Mouse (Mus musculus) heart, embryonic 14.5 days (tissue): ENCODE measurements around the gene Magi3. TPM values are rescaled to one million over a fixed set of nuclear protein-coding genes. Genes with fewer than 3 reads are reported as not detected.

ENCODE experiments used
- ATAC-seq: fragments of 200-750 bp; cut with Nextera tagmentation; 2 replicates; pipeline ENCODE4 v1.8.0; 2017; ENCODE audit warnings: low read depth, moderate TSS enrichment; ENCODE audit not compliant: insufficient number of reproducible peaks, insufficient read depth, low FRiP score
- H3K27ac ChIP-seq, 2 experiments: fragments of 200-500 bp in 1 of 2; fragments of 300-500 bp in 1 of 2; sonication (generic) in 1 of 2; replicated peaks in 1 of 2; 2 replicates each; pipeline ENCODE4 v1.5.1; 2012 to 2014; ENCODE audit warnings: low read depth in 2 of 2, low read length in 2 of 2, control low read depth in 1 of 2, mild to moderate bottlenecking in 1 of 2, mixed read lengths in 1 of 2; ENCODE audit not compliant: control insufficient read depth in 1 of 2, insufficient read depth in 1 of 2
- H3K27me3 ChIP-seq: fragments of 300-500 bp; sonication (generic); 2 replicates; pipeline ENCODE4 v1.6.1; 2014; ENCODE audit warnings: mild to moderate bottlenecking, low read length, control low read depth; ENCODE audit not compliant: control insufficient read depth, insufficient read depth
- H3K36me3 ChIP-seq: fragments of 300-500 bp; sonication (generic); 2 replicates; pipeline ENCODE4 v1.6.1; 2014; ENCODE audit warnings: mild to moderate bottlenecking, control low read depth, low read length, mixed read lengths; ENCODE audit not compliant: control insufficient read depth, insufficient read depth
- H3K4me1 ChIP-seq, 2 experiments: fragments of 200-500 bp in 1 of 2; fragments of 300-500 bp in 1 of 2; sonication (generic) in 1 of 2; 2 replicates each; pipeline ENCODE4 v1.6.1; 2012 to 2014; ENCODE audit warnings: low read length in 2 of 2, control low read depth in 1 of 2, mixed read lengths in 1 of 2; ENCODE audit not compliant: control insufficient read depth in 2 of 2, insufficient read depth in 2 of 2
- H3K4me2 ChIP-seq: fragments of 300-500 bp; sonication (generic); 2 replicates; pipeline ENCODE4 v1.6.1; 2014; ENCODE audit warnings: mild to moderate bottlenecking, low read length
- H3K4me3 ChIP-seq, 2 experiments: fragments of 200-500 bp in 1 of 2; fragments of 300-500 bp in 1 of 2; sonication (generic) in 1 of 2; 2 replicates each; pipeline ENCODE4 v1.5.1; 2012 to 2014; ENCODE audit warnings: low read length in 2 of 2, mild to moderate bottlenecking in 2 of 2, control low read depth in 1 of 2, low read depth in 1 of 2, moderate library complexity in 1 of 2; ENCODE audit not compliant: control insufficient read depth in 1 of 2, insufficient read depth in 1 of 2
- H3K9ac ChIP-seq: fragments of 300-500 bp; sonication (generic); 2 replicates; pipeline ENCODE4 v1.6.1; 2014; ENCODE audit warnings: mild to moderate bottlenecking, low read length
- H3K9me3 ChIP-seq: fragments of 300-500 bp; sonication (generic); 2 replicates; pipeline ENCODE4 v1.6.1; 2016; ENCODE audit warnings: low read length, control low read depth; ENCODE audit not compliant: control insufficient read depth
- WGBS: fragments of 180-500 bp; shearing (Covaris S2); extraction: QIAGEN DNeasy Blood & Tissue Kit; methylation state at CpG from one replicate; pipeline ENCODE4 v1.1.7; 2014; 5-methylcytosine and 5-hydroxymethylcytosine counted together
- polyA plus RNA-seq: library from polyadenylated mRNA; unstranded; fragments of >200 nt; fragmentation: Nextera tagmentation; extraction: Ambion mirVana; gene quantifications from 2 replicates; pipeline ENCODE4 v1.2.1, GENCODE M21; 2014

The Magi3 gene
- polyA plus RNA-seq, 1 experiment from 2014 or later, result 13.1 TPM

GRCm38 (mm10) chr3:104189234-104189633 lies 30.9 kb downstream of the Magi3 start:
- H3K36me3 ChIP-seq, result no peaks in the 10 kb centered on the region
- no peak overlapping the region for H3K4me3 ChIP-seq
- no peaks in the 10 kb centered on the region for H3K9me3 ChIP-seq
- no peak overlapping the region for H3K9ac ChIP-seq
- WGBS, result 91% methylated on average over 1 of the region's 1 CpGs
- no peak overlapping the region for H3K4me2 ChIP-seq
- H3K4me1 ChIP-seq, result no peaks in the 10 kb centered on the region
- no peak overlapping the region for H3K27ac ChIP-seq
- ATAC-seq, result no peak
- H3K27me3 ChIP-seq, result no peaks in the 10 kb centered on the region

- Histone ChIP-seq H3K4me2 (no peak overlapping the region), H3K27me3 (no peaks in the 10 kb centered on the region), H3K27ac (no peak overlapping the region), H3K4me3 (no peak overlapping the region), H3K36me3 (no peaks in the 10 kb centered on the region), H3K9me3 (no peaks in the 10 kb centered on the region), H3K4me1 (no peaks in the 10 kb centered on the region), H3K9ac (no peak overlapping the region)
- 72% methylated on average over 2 of the region's 2 CpGs for WGBS
- no peak for ATAC-seq
Measured at GRCm38 (mm10) chr3:104184270-104184669, 35.9 kb downstream of the Magi3 start.

GRCm38 (mm10) chr3:104183656-104184055 lies 36.5 kb downstream of the Magi3 start:
- no peak overlapping the region for H3K4me3 ChIP-seq
- no peaks in the 10 kb centered on the region for H3K27me3 ChIP-seq
- H3K36me3 ChIP-seq, result peaks cover 3% of the 10 kb centered on the region
- 71% methylated on average over 2 of the region's 2 CpGs for WGBS
- no peak overlapping the region for H3K9ac ChIP-seq
- no peak overlapping the region for H3K4me2 ChIP-seq
- H3K4me1 ChIP-seq, result no peaks in the 10 kb centered on the region
- no peak for ATAC-seq
- no peaks in the 10 kb centered on the region for H3K9me3 ChIP-seq
- no peak overlapping the region for H3K27ac ChIP-seq

- no peak for ATAC-seq
- H3K9ac ChIP-seq, result no peak overlapping the region
- no peaks in the 10 kb centered on the region for H3K27me3 ChIP-seq
- H3K4me1 ChIP-seq, result no peaks in the 10 kb centered on the region
- no peak overlapping the region for H3K4me2 ChIP-seq
- no peaks in the 10 kb centered on the region for H3K9me3 ChIP-seq
- H3K27ac ChIP-seq, result no peak overlapping the region
- peaks cover 7% of the 10 kb centered on the region for H3K36me3 ChIP-seq
- H3K4me3 ChIP-seq, result no peak overlapping the region
Measured at GRCm38 (mm10) chr3:104182711-104183110, 37.5 kb downstream of the Magi3 start.

- Histone ChIP-seq H3K4me1 (0 out of 4 replicates have a peak, but pooled peaks cover 0 to 3% of the 10 kb centered on the region in 2 experiments), H3K9me3 (no peaks in the 10 kb centered on the region), H3K9ac (no peak overlapping the region), H3K27me3 (no peaks in the 10 kb centered on the region), H3K4me2 (no peak overlapping the region), H3K4me3 (no peak overlapping the region), H3K27ac (no peak overlapping the region), H3K36me3 (no peaks in the 10 kb centered on the region)
- 90% methylated on average over 3 of the region's 3 CpGs for WGBS
- ATAC-seq, result no peak
Measured at GRCm38 (mm10) chr3:104161347-104161746, 58.8 kb downstream of the Magi3 start.

GRCm38 (mm10) chr3:104160603-104161002 lies 59.6 kb downstream of the Magi3 start:
- Histone ChIP-seq H3K4me1 (0 out of 4 replicates have a peak, but pooled peaks cover 0 to 3% of the 10 kb centered on the region in 2 experiments), H3K4me3 (no peak overlapping the region), H3K4me2 (no peak overlapping the region), H3K9ac (no peak overlapping the region), H3K9me3 (no peaks in the 10 kb centered on the region), H3K27ac (0 out of 4 replicates have a peak overlapping the region, but pooled peaks of 1 of the 2 experiments have one; percentile 24), H3K27me3 (no peaks in the 10 kb centered on the region), H3K36me3 (no peaks in the 10 kb centered on the region)
- 67% methylated on average over 6 of the region's 6 CpGs for WGBS
- ATAC-seq, result no peak

- no peak overlapping the region for H3K9ac ChIP-seq
- H3K4me3 ChIP-seq, result no peak overlapping the region
- H3K4me2 ChIP-seq, result no peak overlapping the region
- no peaks in the 10 kb centered on the region for H3K27me3 ChIP-seq
- no peaks in the 10 kb centered on the region for H3K9me3 ChIP-seq
- ATAC-seq, result no peak
- no peak overlapping the region for H3K27ac ChIP-seq
- peaks cover 0 to 4% of the 10 kb centered on the region in 2 experiments; a peak in 1 of 4 replicates for H3K4me1 ChIP-seq
- 64% methylated on average over 2 of the region's 2 CpGs for WGBS
- H3K36me3 ChIP-seq, result no peaks in the 10 kb centered on the region
Measured at GRCm38 (mm10) chr3:104150146-104150545, 70.0 kb downstream of the Magi3 start.

- Histone ChIP-seq H3K36me3 (no peaks in the 10 kb centered on the region), H3K27me3 (no peaks in the 10 kb centered on the region), H3K4me1 (peaks cover 2 to 10% of the 10 kb centered on the region in 2 experiments; a peak in 1 of 4 replicates), H3K9ac (no peak overlapping the region), H3K9me3 (no peaks in the 10 kb centered on the region), H3K4me3 (no peak overlapping the region), H3K27ac (peak overlapping the region in 1 of 2 experiments; percentile 44; a peak in 1 of 4 replicates), H3K4me2 (peak overlapping the region; percentile 4)
- 11% methylated on average over 4 of the region's 4 CpGs for WGBS
- ATAC-seq, result no peak
Measured at GRCm38 (mm10) chr3:104142376-104142775, 77.8 kb downstream of the Magi3 start.
